Mouse (Mus musculus): Measurements from ENCODE around the gene Xxylt1.

DNA sequence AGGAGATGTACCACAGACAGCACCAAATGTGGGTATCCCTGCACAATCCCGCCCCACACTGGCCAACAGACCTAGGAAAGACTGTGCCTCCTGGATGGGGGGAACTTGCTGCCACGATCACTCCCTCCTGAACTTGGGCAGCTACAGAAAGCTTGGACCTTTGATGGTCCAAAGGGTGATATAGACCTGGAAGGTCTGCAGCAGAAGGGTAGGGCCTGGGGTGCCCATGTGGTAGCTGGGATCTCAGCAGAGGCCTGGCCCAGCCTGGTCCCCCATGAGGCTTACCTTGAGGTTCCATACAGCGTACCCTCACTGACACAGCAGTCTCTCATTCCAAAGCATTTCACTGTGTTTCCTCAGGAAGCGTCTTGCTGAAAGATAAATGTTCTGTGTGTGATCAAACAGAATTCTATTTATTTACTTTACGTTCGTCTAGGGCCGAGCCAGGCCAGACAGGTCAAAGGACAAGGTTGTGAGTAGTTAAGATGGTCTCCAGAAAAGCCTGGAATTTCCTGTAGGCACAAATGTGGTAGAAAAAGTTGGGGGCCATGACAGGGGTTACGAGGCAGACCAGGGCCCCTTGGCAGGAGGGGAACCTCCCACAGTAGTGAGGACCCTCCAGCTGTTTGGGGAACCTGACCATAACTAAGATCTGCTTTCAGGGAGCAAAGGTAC is 153.0 kb downstream of the Xxylt1 start:
- no peak for TF ChIP-seq CTCF (IDR thresholded peaks at IDR 0.05; ENCODE audit: low read depth)
- TF ChIP-seq EP300 (IDR thresholded peaks at IDR 0.05; ENCODE audit: low read depth): no peak

Data from liver, postnatal 0 days (tissue).